Mouse (Mus musculus) stomach, postnatal 0 days (tissue): Measurements from ENCODE around the gene Tet3.

ENCODE experiments used
- CTCF ChIP-seq: IDR thresholded peaks from 2 replicates; pipeline ENCODE4 v1.5.1; 2016; ENCODE audit warnings: antibody characterized with exemption, low read depth, mild to moderate bottlenecking, moderate library complexity
- EP300 ChIP-seq: optimal IDR thresholded peaks from 2 replicates; pipeline ENCODE3; 2016; ENCODE audit warnings: antibody characterized with exemption

DNA sequence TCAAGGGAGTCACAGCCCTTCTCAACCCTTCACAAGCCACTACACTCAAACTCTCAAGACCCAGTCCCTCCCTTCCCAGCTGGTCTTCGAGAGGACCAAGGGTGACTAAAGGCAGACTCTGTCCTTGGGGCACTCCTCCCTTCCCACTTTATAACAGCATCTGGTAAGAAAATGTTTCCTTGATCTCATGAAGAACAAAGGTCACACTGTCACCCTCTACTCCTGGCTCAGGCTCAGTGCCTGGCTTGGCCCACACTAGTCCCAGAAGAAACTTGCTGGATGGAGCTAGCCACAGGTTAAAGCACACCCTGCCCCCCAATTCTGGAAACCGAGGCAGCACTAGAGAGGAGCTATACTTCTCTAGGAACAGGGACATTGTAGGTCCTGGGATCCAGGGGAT lies 13.1 kb downstream of the Tet3 start:
- no peak for TF ChIP-seq CTCF
- TF ChIP-seq EP300: no peak
